Mouse (Mus musculus): Measurements from ENCODE around the gene Gm28048. TPM values are rescaled to one million over a fixed set of nuclear protein-coding genes. Genes with fewer than 3 reads are reported as not detected.

The Gm28048 gene
- total RNA-seq, 2 experiments from 2014 or later: 1.5 TPM; not detected in 1

GRCm38 (mm10) chr11:22865635-22866246 is 116.1 kb downstream of the Gm28048 start:
- intact Hi-C loops (cut with DNase I): no loop called here

GRCm38 (mm10) chr11:22864305-22865060 is 117.4 kb downstream of the Gm28048 start:
- intact Hi-C loops (cut with DNase I): no loop called here
- DNase-seq: no peak

More at GRCm38 (mm10) chr11:22865635-22866246, 116.1 kb downstream of the Gm28048 start:
- no peak for DNase-seq

- no peak for DNase-seq
- intact Hi-C loops (cut with DNase I): no loop called here
Measured at GRCm38 (mm10) chr11:22863581-22863980, 118.3 kb downstream of the Gm28048 start.

- no peak for DNase-seq
- intact Hi-C loops (cut with DNase I): no loop called here
Measured at GRCm38 (mm10) chr11:22861315-22861714, 120.6 kb downstream of the Gm28048 start.

- intact Hi-C loops (cut with DNase I): no loop called here
- peak in 1 of 2 experiments; percentile 42 for DNase-seq
Measured at GRCm38 (mm10) chr11:22860335-22861227, 121.3 kb downstream of the Gm28048 start, which contains the start of gene B3gnt2. B3gnt2 (minus strand) TSS chr11:22860961.

- intact Hi-C loops (cut with DNase I): loop anchor here (5.0 kb wide), 1 partner anchor 227 kb away; no protein-coding TSS in a partner anchor
- DNase-seq: peak; percentile 83 to 84
Measured at GRCm38 (mm10) chr11:22859633-22860334, 122.1 kb downstream of the Gm28048 start.

GRCm38 (mm10) chr11:22859301-22859632 is 122.6 kb downstream of the Gm28048 start:
- DNase-seq: no peak

GRCm38 (mm10) chr11:22858441-22859300 is 123.2 kb downstream of the Gm28048 start:
- DNase-seq: no peak
- intact Hi-C loops (cut with DNase I): loop anchor here (5.0 kb wide), 1 partner anchor 226 kb away; no protein-coding TSS in a partner anchor

More at GRCm38 (mm10) chr11:22859301-22859632, 122.6 kb downstream of the Gm28048 start:
- intact Hi-C loops (cut with DNase I): loop anchor here (5.0 kb wide), 1 partner anchor 227 kb away; no protein-coding TSS in a partner anchor

- intact Hi-C loops (cut with DNase I): loop anchor here (5.0 kb wide), 1 partner anchor 226 kb away; no protein-coding TSS in a partner anchor
- DNase-seq: no peak
Measured at GRCm38 (mm10) chr11:22857705-22858440, 124.0 kb downstream of the Gm28048 start.

GRCm38 (mm10) chr11:22857106-22857704 is 124.7 kb downstream of the Gm28048 start:
- intact Hi-C loops (cut with DNase I): loop anchor here (5.0 kb wide), 1 partner anchor 225 kb away; no protein-coding TSS in a partner anchor
- DNase-seq: no peak

GRCm38 (mm10) chr11:22856371-22856965 is 125.4 kb downstream of the Gm28048 start:
- no peak for DNase-seq
- intact Hi-C loops (cut with DNase I): loop anchor here (5.0 kb wide), 1 partner anchor 224 kb away; no protein-coding TSS in a partner anchor

GRCm38 (mm10) chr11:22854571-22854970 is 127.3 kb downstream of the Gm28048 start:
- intact Hi-C loops (cut with DNase I): no loop called here

GRCm38 (mm10) chr11:22853477-22854157 is 128.3 kb downstream of the Gm28048 start:
- no peak for DNase-seq
- intact Hi-C loops (cut with DNase I): no loop called here

More at GRCm38 (mm10) chr11:22854571-22854970, 127.3 kb downstream of the Gm28048 start:
- DNase-seq: no peak

- intact Hi-C loops (cut with DNase I): no loop called here
- DNase-seq: no peak
Measured at GRCm38 (mm10) chr11:22852510-22852909, 129.4 kb downstream of the Gm28048 start.

GRCm38 (mm10) chr11:22851416-22851815 is 130.5 kb downstream of the Gm28048 start:
- intact Hi-C loops (cut with DNase I): no loop called here
- no peak for DNase-seq

GRCm38 (mm10) chr11:22850077-22850476 is 131.8 kb downstream of the Gm28048 start:
- DNase-seq: no peak
- intact Hi-C loops (cut with DNase I): no loop called here

Data from gastrocnemius, postnatal 36 days (tissue).